Comparison of ENCODE assay signal across 7 mouse cellular contexts in the genomic region with DNA sequence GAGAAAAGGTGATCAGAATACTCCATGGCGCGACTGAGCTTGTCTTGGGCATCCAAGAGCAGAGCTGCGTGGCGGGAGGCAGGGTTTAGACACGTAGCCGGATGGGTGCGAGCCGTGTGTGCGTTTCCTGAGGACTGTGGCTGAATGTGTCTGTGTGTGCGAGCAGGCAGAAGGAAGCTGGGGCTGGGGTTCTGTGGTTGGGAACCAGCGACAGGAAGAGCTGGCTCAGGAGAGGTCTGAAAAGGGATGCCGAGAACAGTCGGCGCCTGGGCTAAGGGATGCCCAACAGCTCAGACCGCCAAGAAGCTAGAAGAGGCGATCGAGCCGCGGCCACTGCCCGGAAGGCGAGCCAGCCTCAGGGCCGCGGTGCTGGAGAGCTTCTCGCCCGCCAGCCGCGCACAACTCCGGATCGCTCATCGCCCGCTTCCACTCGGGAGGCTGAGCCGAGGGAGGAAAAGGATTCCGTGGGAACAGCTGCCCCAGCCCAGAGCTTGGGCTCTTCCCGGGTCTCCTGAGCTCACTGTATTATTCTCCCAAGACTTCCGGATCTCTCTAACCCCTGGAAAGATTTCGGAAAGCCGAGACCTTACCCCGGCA.
DNase-seq lines count a peak whose midpoint lies in the region; ATAC-seq lines count a peak whose summit lies in the region.

No protein-coding gene starts in this region.

- peak; percentile 38 to 52 for DNase-seq in left cerebral cortex, postnatal 25 days (ENCODE audit: low spot score in 2 of 2)
- DNase-seq in left cerebral cortex, adult 9 months (ENCODE audit: low spot score in 2 of 2) = no peak
- peak; percentile 12 for DNase-seq in T-cell, adult 2 months (ENCODE audit: low spot score)

- H3K9ac ChIP-seq in embryonic facial prominence, embryonic 13.5 days = peak overlapping the region; percentile 78
- peak overlapping the region; percentile 81 for H3K9ac ChIP-seq in hindbrain, embryonic 16.5 days (ENCODE audit: low read depth, low read length)
- peak overlapping the region; percentile 72 for H3K9ac ChIP-seq in lung, embryonic 16.5 days (ENCODE audit: low read length)
- peak overlapping the region; percentile 55 for H3K9ac ChIP-seq in stomach, embryonic 14.5 days (replicated peaks; ENCODE audit: low read depth, low read length)

- H3K27ac ChIP-seq in embryonic facial prominence, embryonic 13.5 days = no peak overlapping the region
- peak overlapping the region; percentile 92 for H3K27ac ChIP-seq in hindbrain, embryonic 16.5 days (ENCODE audit: low read depth, low read length)
- H3K27ac ChIP-seq in lung, embryonic 16.5 days (ENCODE audit: low read length) = no peak overlapping the region
- H3K27ac ChIP-seq in stomach, embryonic 14.5 days (ENCODE audit: low read length) = no peak overlapping the region

- H3K4me2 ChIP-seq in embryonic facial prominence, embryonic 13.5 days = peak overlapping the region; percentile 97
- H3K4me2 ChIP-seq in hindbrain, embryonic 16.5 days (ENCODE audit: low read length) = peak overlapping the region; percentile 88
- H3K4me2 ChIP-seq in lung, embryonic 16.5 days (ENCODE audit: low read depth, low read length) = peak overlapping the region; percentile 98
- peak overlapping the region; percentile 99 for H3K4me2 ChIP-seq in stomach, embryonic 14.5 days (replicated peaks; ENCODE audit: low read depth, low read length)

- WGBS in embryonic facial prominence, embryonic 13.5 days = under 1% methylated on average over 39 of the region's 39 CpGs
- under 1% methylated on average over 39 of the region's 39 CpGs for WGBS in hindbrain, embryonic 16.5 days
- WGBS in lung, embryonic 16.5 days = under 1% methylated on average over 39 of the region's 39 CpGs
- WGBS in stomach, embryonic 14.5 days = 1% methylated on average over 39 of the region's 39 CpGs

- H3K4me1 ChIP-seq in embryonic facial prominence, embryonic 13.5 days = peaks cover 35% of the 10 kb centered on the region
- peaks cover 40% of the 10 kb centered on the region for H3K4me1 ChIP-seq in hindbrain, embryonic 16.5 days (ENCODE audit: control insufficient read depth, insufficient read depth, low read depth, low read length)
- H3K4me1 ChIP-seq in lung, embryonic 16.5 days (replicated peaks; ENCODE audit: control insufficient read depth, insufficient read depth, low read length) = peaks cover 28% of the 10 kb centered on the region
- H3K4me1 ChIP-seq in stomach, embryonic 14.5 days (ENCODE audit: control insufficient read depth, insufficient read depth, low read length) = peaks cover 31% of the 10 kb centered on the region

- no peaks in the 10 kb centered on the region for H3K36me3 ChIP-seq in embryonic facial prominence, embryonic 13.5 days
- H3K36me3 ChIP-seq in hindbrain, embryonic 16.5 days (ENCODE audit: control insufficient read depth, insufficient read depth, low read length) = no peaks in the 10 kb centered on the region
- H3K36me3 ChIP-seq in lung, embryonic 16.5 days (ENCODE audit: control insufficient read depth, insufficient read depth, low read length) = no peaks in the 10 kb centered on the region
- H3K36me3 ChIP-seq in stomach, embryonic 14.5 days (ENCODE audit: control insufficient read depth, insufficient read depth, low read length) = no peaks in the 10 kb centered on the region

- H3K9me3 ChIP-seq in embryonic facial prominence, embryonic 13.5 days = no peaks in the 10 kb centered on the region
- H3K9me3 ChIP-seq in hindbrain, embryonic 16.5 days (ENCODE audit: control insufficient read depth, low read length) = no peaks in the 10 kb centered on the region
- no peaks in the 10 kb centered on the region for H3K9me3 ChIP-seq in lung, embryonic 16.5 days (ENCODE audit: control insufficient read depth, low read length)
- H3K9me3 ChIP-seq in stomach, embryonic 14.5 days (ENCODE audit: control insufficient read depth, low read depth, low read length) = no peaks in the 10 kb centered on the region

- H3K27me3 ChIP-seq in embryonic facial prominence, embryonic 13.5 days = peaks cover 79% of the 10 kb centered on the region
- H3K27me3 ChIP-seq in hindbrain, embryonic 16.5 days (replicated peaks; ENCODE audit: control insufficient read depth, insufficient read depth, low read length) = no peaks in the 10 kb centered on the region
- H3K27me3 ChIP-seq in lung, embryonic 16.5 days (ENCODE audit: control insufficient read depth, insufficient read depth, low read depth, low read length) = peaks cover 55% of the 10 kb centered on the region
- 0 out of 2 replicates have a peak, but pooled peaks cover 8% of the 10 kb centered on the region for H3K27me3 ChIP-seq in stomach, embryonic 14.5 days (ENCODE audit: control insufficient read depth, insufficient read depth, low read length)

- H3K4me3 ChIP-seq in embryonic facial prominence, embryonic 13.5 days = peak overlapping the region; percentile 69
- peak overlapping the region; percentile 72 for H3K4me3 ChIP-seq in hindbrain, embryonic 16.5 days (ENCODE audit: low read length)
- H3K4me3 ChIP-seq in lung, embryonic 16.5 days (ENCODE audit: low read length) = peak overlapping the region; percentile 66
- peak overlapping the region; percentile 67 for H3K4me3 ChIP-seq in stomach, embryonic 14.5 days (ENCODE audit: low read depth, low read length)

- ATAC-seq in embryonic facial prominence, embryonic 13.5 days (ENCODE audit: insufficient number of reproducible peaks, insufficient read depth, low FRiP score, low TSS enrichment, low read depth) = no peak
- no peak for ATAC-seq in hindbrain, embryonic 16.5 days
- ATAC-seq in lung, embryonic 16.5 days (ENCODE audit: low read depth) = no peak
- ATAC-seq in stomach, embryonic 14.5 days (ENCODE audit: insufficient number of reproducible peaks, insufficient read depth, low FRiP score, low read depth) = no peak

- intact Hi-C loops in left cerebral cortex, postnatal 25 days (cut with DNase I) = loop anchor here (5.0 to 10.0 kb wide), 4 partner anchors 221 to 626 kb away; no protein-coding TSS in a partner anchor

Comparison
In these comparisons a context has a peak if more than half of its experiments do, and no peak if none do; other contexts are left out.
1. DNase-seq: peak in left cerebral cortex, postnatal 25 days (2 of 2) and T-cell, adult 2 months (single experiment); none in left cerebral cortex, adult 9 months (0 of 2).
2. Peak in every context shown above with its lines, with median percentiles within 50 percentile points of each other: H3K4me2 ChIP-seq, H3K4me3 ChIP-seq and H3K9ac ChIP-seq.